Mouse (Mus musculus) c-Kit-positive CD71-positive TER-119-negative erythroid progenitor cells, embryonic 14.5 days (primary cell): Measurements from ENCODE around the gene Gm2007.
"Not testable (repeated sequence)": the region's sequence is repeated elsewhere in the genome, so short reads cannot be mapped to it uniquely, and the experiment has no call there.

Experiments used
- DNase-seq: peaks from one replicate; pipeline ENCODE4 v3.0.0-alpha.2; 2013; ENCODE audit warnings: low read depth

Gm2007 gene

DNA sequence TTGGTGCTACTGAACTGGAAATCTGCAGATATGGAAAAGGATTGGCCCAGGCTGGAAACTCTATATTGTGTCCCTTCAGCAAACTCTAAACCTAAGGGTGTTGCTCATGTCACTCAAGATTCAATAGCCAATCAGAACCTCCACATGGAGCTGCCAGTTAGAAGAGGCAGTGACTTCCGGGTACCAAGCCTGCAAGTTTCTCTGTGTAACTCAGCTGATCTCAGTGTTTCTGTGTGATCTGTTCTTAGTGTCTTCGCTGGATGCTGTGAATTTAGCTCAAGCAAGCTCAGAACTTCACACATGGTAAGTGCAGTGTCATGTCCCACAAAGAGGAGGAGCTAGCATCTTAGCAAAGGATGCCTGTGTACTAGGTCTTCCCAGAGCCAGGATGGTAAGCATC is at the start of gene Gm2007:
Gene Gm2007 (plus strand): TSS at position 301 of the 400 bp plus-strand sequence.
- DNase-seq, result not testable (repeated sequence)

DNA sequence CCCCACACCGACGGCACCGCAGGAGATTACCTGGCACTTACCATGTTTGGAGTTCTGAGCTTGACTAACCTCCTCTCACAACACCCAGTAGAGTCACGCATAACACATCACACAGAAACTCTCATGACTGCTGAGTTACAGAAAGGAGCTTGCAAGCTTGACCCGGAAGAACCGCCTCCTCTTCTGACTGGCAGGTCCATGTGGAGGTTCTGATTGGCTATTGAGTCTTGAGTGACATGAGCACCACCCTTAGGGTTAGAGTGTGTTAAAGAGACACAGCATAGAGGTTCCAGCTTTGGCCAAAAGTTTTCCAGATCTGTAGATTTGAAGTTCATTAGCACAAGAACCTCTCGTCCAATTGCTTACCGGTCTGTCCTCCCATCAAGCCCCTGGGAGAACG is 37.8 kb upstream of the Gm2007 start, which contains the start of gene Zfp969:
Gene Zfp969 (minus strand): TSS at position 101 of the 400 bp plus-strand sequence.
- not testable (repeated sequence) for DNase-seq

DNA sequence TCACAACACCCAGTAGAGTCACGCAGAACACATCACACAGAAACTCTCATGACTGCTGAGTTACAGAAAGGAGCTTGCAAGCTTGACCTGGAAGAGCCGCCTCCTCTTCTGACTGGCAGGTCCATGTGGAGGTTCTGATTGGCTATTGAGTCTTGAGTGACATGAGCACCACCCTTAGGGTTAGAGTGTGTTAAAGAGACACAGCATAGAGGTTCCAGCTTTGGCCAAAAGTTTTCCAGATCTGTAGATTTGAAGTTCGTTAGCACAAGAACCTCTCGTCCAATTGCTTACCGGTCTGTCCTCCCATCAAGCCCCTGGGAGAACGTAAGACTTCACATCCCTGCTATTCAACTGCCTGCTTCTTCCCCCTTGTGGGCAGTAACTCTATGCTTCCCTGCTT is 59.7 kb downstream of the Gm2007 start, which contains the start of gene Gm14288:
Gene Gm14288 (minus strand): TSS at position 101 of the 400 bp plus-strand sequence.
- DNase-seq, result not testable (repeated sequence)
